Mouse (Mus musculus): ENCODE data around the gene Tnfrsf13b.
"Not testable (repeated sequence)": the region's sequence is repeated elsewhere in the genome, so short reads cannot be mapped to it uniquely, and the experiment has no call there.

Tnfrsf13b gene

GRCm38 (mm10) chr11:61170184-61170583, 43.6 kb downstream of the Tnfrsf13b start:
- no peak for DNase-seq (ENCODE audit: low read depth, low spot score)

GRCm38 (mm10) chr11:61173477-61173876, 46.9 kb downstream of the Tnfrsf13b start:
- not testable (repeated sequence) for DNase-seq (ENCODE audit: low read depth, low spot score)

- DNase-seq (ENCODE audit: low read depth, low spot score), result peak; percentile 72
Observed at GRCm38 (mm10) chr11:61174291-61174820, 47.8 kb downstream of the Tnfrsf13b start.

- peak; percentile 100 for DNase-seq (ENCODE audit: low read depth, low spot score)
Observed at GRCm38 (mm10) chr11:61174821-61175658, 48.5 kb downstream of the Tnfrsf13b start, which contains the start of gene Usp22. Gene Usp22, minus strand, starts transcription at chr11:61175055.

- peak; percentile 16 for DNase-seq (ENCODE audit: low read depth, low spot score)
Observed at GRCm38 (mm10) chr11:61175778-61176177, 49.2 kb downstream of the Tnfrsf13b start.

DNA sequence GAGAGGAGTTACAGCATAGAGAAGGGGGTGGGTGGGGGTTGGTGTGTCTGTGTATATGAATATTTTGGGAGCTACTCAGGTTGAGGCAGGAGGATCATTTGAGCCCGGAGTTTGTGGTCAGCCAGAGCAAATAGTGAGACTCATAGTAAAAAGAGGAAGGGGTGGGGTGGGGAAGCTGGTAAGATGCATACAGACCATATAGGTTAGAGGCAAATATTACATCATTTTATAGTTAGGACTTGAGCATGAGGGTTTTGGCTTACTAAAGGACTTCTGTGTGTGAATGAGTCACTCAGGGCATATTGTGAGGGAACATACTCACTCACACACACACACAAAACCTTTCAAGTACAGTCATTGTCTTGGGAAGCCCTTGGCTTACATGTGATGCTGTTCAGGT, 49.8 kb downstream of the Tnfrsf13b start:
- peak; percentile 31 for DNase-seq (ENCODE audit: low read depth, low spot score)

DNA sequence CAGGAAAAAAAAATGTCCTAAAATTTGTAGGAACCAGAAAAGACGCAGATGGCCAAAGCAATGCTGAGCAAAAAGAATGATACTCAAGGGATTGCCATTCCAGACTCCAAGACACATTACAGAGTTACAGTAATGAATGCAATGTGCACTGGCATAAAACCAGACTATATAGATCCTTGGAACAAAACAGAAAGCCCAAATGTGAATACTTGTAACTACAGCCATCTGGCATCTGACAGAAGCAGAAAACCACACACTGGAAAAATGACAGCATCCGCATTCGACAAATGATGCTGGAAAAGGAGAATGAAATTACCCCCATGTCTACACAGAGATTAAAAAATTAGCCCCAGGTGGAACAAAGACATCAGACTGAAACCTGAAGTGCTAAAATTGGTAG, 53.8 kb downstream of the Tnfrsf13b start:
- DNase-seq (ENCODE audit: low read depth, low spot score), result peak; percentile 66

DNA sequence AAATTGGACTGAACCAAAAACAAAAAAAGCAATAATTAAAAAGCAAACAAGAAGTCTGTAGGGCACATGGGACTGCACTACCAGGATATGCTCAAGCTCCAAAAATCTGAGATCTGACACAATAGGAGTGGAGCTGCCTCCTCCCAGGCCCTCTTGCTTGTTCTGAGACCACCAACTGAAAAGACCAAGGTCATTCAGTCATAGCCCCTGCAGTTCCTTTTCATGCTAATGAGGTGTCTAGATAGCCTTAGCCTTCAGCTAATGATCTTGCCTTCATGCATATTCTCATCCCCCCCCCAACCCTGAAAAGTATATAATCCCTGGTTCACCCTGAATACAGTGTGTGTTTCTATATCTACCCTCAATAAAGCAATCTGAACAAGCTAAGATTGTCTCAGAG, 55.1 kb downstream of the Tnfrsf13b start:
- no peak for DNase-seq (ENCODE audit: low read depth, low spot score)

- DNase-seq (ENCODE audit: low read depth, low spot score), result no peak
Observed at GRCm38 (mm10) chr11:61183820-61184219, 57.3 kb downstream of the Tnfrsf13b start.

DNA sequence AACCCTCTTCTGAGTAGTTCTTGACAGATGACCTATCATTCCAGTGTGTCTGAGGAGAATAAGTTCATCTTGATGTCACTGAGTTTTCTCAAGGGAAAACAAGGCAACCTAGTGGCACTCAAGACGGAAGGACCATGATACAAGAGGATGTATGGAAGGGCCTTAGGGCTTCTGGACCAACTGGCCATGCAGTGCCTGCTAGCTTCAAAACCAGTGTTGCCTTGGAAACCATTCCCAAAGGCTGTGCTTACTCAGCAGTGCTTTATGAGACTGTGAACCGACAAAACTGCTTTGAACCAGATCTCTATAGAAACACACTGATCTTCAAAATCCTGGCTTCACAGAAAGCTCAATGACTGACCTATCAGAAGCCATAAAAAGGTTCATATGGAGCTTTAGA, 64.2 kb downstream of the Tnfrsf13b start:
- no peak for DNase-seq (ENCODE audit: low read depth, low spot score)

- not testable (repeated sequence) for DNase-seq (ENCODE audit: low read depth, low spot score)
Observed at GRCm38 (mm10) chr11:61192123-61192522, 65.6 kb downstream of the Tnfrsf13b start.

- no peak for DNase-seq (ENCODE audit: low read depth, low spot score)
Observed at GRCm38 (mm10) chr11:61192779-61193178, 66.2 kb downstream of the Tnfrsf13b start.

DNA sequence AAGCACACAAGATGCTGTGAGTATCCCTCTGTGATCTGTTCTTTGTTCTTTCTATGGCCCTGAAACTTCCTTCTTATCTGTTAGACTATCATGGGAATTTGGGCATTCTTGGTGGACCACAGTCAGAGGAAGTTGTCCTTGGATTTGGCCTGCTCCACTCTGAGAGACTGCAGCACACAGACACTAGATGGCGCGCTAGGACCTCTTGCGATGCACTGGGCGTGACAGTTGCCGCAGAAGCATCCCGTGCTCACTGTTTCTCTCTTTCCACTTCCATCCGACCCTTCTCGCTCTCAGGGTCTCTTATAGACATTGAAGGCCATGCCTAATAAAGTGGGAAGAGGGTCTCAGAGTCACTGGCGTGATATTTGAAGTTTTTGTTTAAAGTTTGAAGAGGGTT, 66.8 kb downstream of the Tnfrsf13b start:
- DNase-seq (ENCODE audit: low read depth, low spot score), result peak; percentile 89

DNA sequence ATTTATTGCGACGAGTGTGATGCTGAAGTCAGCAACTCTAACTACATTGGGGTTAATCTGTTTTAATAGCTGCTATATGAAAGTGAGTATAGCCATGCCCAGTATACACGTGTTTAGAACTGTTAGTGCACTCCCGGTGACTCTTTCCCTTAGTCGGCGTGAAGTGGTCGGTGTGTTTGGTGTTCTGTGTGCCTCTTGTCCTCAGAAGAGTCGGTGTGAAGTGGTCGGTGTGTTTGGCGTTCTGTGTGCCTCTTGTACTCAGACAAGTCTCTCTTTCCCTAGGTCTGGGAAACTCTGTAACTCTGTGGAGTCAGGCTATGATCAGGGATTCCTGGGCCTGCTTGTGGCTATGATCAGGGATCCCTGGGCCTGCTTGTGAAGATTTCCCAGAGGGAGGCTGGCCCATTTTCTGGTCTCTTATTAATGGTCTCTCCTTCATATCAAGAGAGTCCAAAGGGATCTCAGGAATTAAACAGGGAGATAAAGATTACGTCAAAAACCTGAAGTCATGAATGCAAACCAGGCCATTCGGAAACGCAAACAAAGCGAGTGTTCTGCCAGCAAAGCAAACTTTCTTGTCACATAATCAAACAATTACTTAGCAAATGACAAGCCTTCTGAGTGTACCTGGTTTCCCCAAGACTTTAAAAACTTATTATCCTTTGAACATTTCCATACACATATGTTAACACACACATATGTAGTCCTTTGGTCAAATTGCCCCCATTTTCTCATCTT, 70.2 kb downstream of the Tnfrsf13b start:
- DNase-seq (ENCODE audit: low read depth, low spot score), result no peak

DNA sequence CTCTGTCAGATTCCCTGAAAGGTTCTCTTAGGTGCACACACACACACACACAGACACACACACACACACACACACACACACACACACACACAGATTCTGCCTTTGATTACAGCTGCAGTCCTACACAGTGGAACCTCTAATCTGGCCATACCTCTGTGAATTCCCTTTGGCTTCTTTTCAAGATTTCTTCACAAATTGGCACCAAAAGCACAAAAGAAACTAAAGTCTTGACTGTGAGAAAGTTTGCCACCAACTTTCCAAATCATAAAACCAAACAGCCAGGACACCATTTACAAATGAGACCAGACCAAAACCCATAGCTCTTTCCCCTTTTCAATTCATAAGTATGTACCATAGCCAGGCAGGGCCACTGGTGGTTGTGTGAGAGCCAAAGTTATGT, 71.4 kb downstream of the Tnfrsf13b start:
- DNase-seq (ENCODE audit: low read depth, low spot score), result no peak
